Mouse (Mus musculus): ENCODE results near the gene Stk38l. TPM values are rescaled to one million over a fixed set of nuclear protein-coding genes. Genes with fewer than 3 reads are reported as not detected.

Gene Stk38l
- polyA plus RNA-seq, 1 experiment from 2014 or later, result 15.6 TPM

GRCm38 (mm10) chr6:146797446-146797845, 72.7 kb downstream of the Stk38l start:
- Histone ChIP-seq H3K4me2 (ENCODE audit: low read depth, low read length) (no peak overlapping the region), H3K9ac (ENCODE audit: low read length) (no peak overlapping the region), H3K9me3 (ENCODE audit: control insufficient read depth, low read length) (no peaks in the 10 kb centered on the region), H3K27ac (ENCODE audit: low read length) (no peak overlapping the region), H3K27me3 (ENCODE audit: control insufficient read depth, insufficient read depth, low read depth, low read length) (no peaks in the 10 kb centered on the region), H3K4me1 (replicated peaks; ENCODE audit: control insufficient read depth, insufficient read depth, low read length) (peaks cover 2% of the 10 kb centered on the region; the same call in 1 of the 2 replicates), H3K4me3 (ENCODE audit: low read length) (no peak overlapping the region), H3K36me3 (ENCODE audit: control insufficient read depth, insufficient read depth, low read length) (no peaks in the 10 kb centered on the region)
- no peak for ATAC-seq (ENCODE audit: low read depth)
- 54% methylated on average over 5 of the region's 5 CpGs for WGBS

GRCm38 (mm10) chr6:146809991-146810390, 85.2 kb downstream of the Stk38l start:
- Histone ChIP-seq H3K4me2 (ENCODE audit: low read depth, low read length) (no peak overlapping the region), H3K9me3 (ENCODE audit: control insufficient read depth, low read length) (no peaks in the 10 kb centered on the region), H3K27ac (ENCODE audit: low read length) (no peak overlapping the region), H3K36me3 (ENCODE audit: control insufficient read depth, insufficient read depth, low read length) (no peaks in the 10 kb centered on the region), H3K9ac (ENCODE audit: low read length) (no peak overlapping the region), H3K4me1 (replicated peaks; ENCODE audit: control insufficient read depth, insufficient read depth, low read length) (no peaks in the 10 kb centered on the region), H3K27me3 (ENCODE audit: control insufficient read depth, insufficient read depth, low read depth, low read length) (no peaks in the 10 kb centered on the region), H3K4me3 (ENCODE audit: low read length) (no peak overlapping the region)
- 82% methylated on average over 6 of the region's 6 CpGs for WGBS
- no peak for ATAC-seq (ENCODE audit: low read depth)

- Histone ChIP-seq H3K4me3 (ENCODE audit: low read length) (no peak overlapping the region), H3K27ac (ENCODE audit: low read length) (no peak overlapping the region), H3K9ac (ENCODE audit: low read length) (no peak overlapping the region), H3K4me1 (replicated peaks; ENCODE audit: control insufficient read depth, insufficient read depth, low read length) (no peaks in the 10 kb centered on the region), H3K4me2 (ENCODE audit: low read depth, low read length) (no peak overlapping the region), H3K36me3 (ENCODE audit: control insufficient read depth, insufficient read depth, low read length) (no peaks in the 10 kb centered on the region), H3K9me3 (ENCODE audit: control insufficient read depth, low read length) (no peaks in the 10 kb centered on the region), H3K27me3 (ENCODE audit: control insufficient read depth, insufficient read depth, low read depth, low read length) (no peaks in the 10 kb centered on the region)
- ATAC-seq (ENCODE audit: low read depth), result no peak
- 82% methylated on average over 5 of the region's 5 CpGs for WGBS
Measured at GRCm38 (mm10) chr6:146813007-146813406, 88.2 kb downstream of the Stk38l start.

GRCm38 (mm10) chr6:146820177-146820965, 95.6 kb downstream of the Stk38l start:
- 87% methylated on average over 29 of the region's 29 CpGs for WGBS
- H3K4me2 ChIP-seq (ENCODE audit: low read depth, low read length), result no peak overlapping the region
- H3K27ac ChIP-seq (ENCODE audit: low read length), result no peak overlapping the region
- H3K4me1 ChIP-seq (replicated peaks; ENCODE audit: control insufficient read depth, insufficient read depth, low read length), result no peaks in the 10 kb centered on the region; the same call in 1 of the 2 replicates
- H3K9ac ChIP-seq (ENCODE audit: low read length), result no peak overlapping the region
- no peaks in the 10 kb centered on the region for H3K9me3 ChIP-seq (ENCODE audit: control insufficient read depth, low read length)
- no peaks in the 10 kb centered on the region for H3K36me3 ChIP-seq (ENCODE audit: control insufficient read depth, insufficient read depth, low read length)
- H3K27me3 ChIP-seq (ENCODE audit: control insufficient read depth, insufficient read depth, low read depth, low read length), result no peaks in the 10 kb centered on the region
- ATAC-seq (ENCODE audit: low read depth), result no peak
- no peak overlapping the region for H3K4me3 ChIP-seq (ENCODE audit: low read length)

GRCm38 (mm10) chr6:146821958-146822357, 97.2 kb downstream of the Stk38l start:
- Histone ChIP-seq H3K27ac (ENCODE audit: low read length) (no peak overlapping the region), H3K9ac (ENCODE audit: low read length) (no peak overlapping the region), H3K4me2 (ENCODE audit: low read depth, low read length) (peak overlapping the region; percentile 22), H3K4me3 (ENCODE audit: low read length) (no peak overlapping the region), H3K36me3 (ENCODE audit: control insufficient read depth, insufficient read depth, low read length) (no peaks in the 10 kb centered on the region), H3K27me3 (ENCODE audit: control insufficient read depth, insufficient read depth, low read depth, low read length) (no peaks in the 10 kb centered on the region), H3K9me3 (ENCODE audit: control insufficient read depth, low read length) (no peaks in the 10 kb centered on the region), H3K4me1 (replicated peaks; ENCODE audit: control insufficient read depth, insufficient read depth, low read length) (no peaks in the 10 kb centered on the region; the same call in 1 of the 2 replicates)
- ATAC-seq (ENCODE audit: low read depth), result peak; percentile 61; the same call in 1 of the 2 replicates
- WGBS, result 54% methylated on average over 13 of the region's 13 CpGs

GRCm38 (mm10) chr6:146824727-146825486, 100.1 kb downstream of the Stk38l start:
- H3K27ac ChIP-seq (ENCODE audit: low read length), result no peak overlapping the region
- H3K9me3 ChIP-seq (ENCODE audit: control insufficient read depth, low read length), result no peaks in the 10 kb centered on the region
- no peak overlapping the region for H3K9ac ChIP-seq (ENCODE audit: low read length)
- ATAC-seq (ENCODE audit: low read depth), result no peak
- H3K4me3 ChIP-seq (ENCODE audit: low read length), result no peak overlapping the region
- no peaks in the 10 kb centered on the region; the same call in 1 of the 2 replicates for H3K4me1 ChIP-seq (replicated peaks; ENCODE audit: control insufficient read depth, insufficient read depth, low read length)
- H3K4me2 ChIP-seq (ENCODE audit: low read depth, low read length), result no peak overlapping the region
- no peaks in the 10 kb centered on the region for H3K27me3 ChIP-seq (ENCODE audit: control insufficient read depth, insufficient read depth, low read depth, low read length)
- WGBS, result 32% methylated on average over 16 of the region's 16 CpGs
- no peaks in the 10 kb centered on the region for H3K36me3 ChIP-seq (ENCODE audit: control insufficient read depth, insufficient read depth, low read length)

- H3K9ac ChIP-seq (ENCODE audit: low read length), result no peak overlapping the region
- H3K27me3 ChIP-seq (ENCODE audit: control insufficient read depth, insufficient read depth, low read depth, low read length), result no peaks in the 10 kb centered on the region
- no peak overlapping the region for H3K4me2 ChIP-seq (ENCODE audit: low read depth, low read length)
- 81% methylated on average over 1 of the region's 1 CpGs for WGBS
- no peak overlapping the region for H3K4me3 ChIP-seq (ENCODE audit: low read length)
- H3K36me3 ChIP-seq (ENCODE audit: control insufficient read depth, insufficient read depth, low read length), result no peaks in the 10 kb centered on the region
- no peaks in the 10 kb centered on the region for H3K9me3 ChIP-seq (ENCODE audit: control insufficient read depth, low read length)
- no peak for ATAC-seq (ENCODE audit: low read depth)
- H3K27ac ChIP-seq (ENCODE audit: low read length), result no peak overlapping the region
- H3K4me1 ChIP-seq (replicated peaks; ENCODE audit: control insufficient read depth, insufficient read depth, low read length), result no peaks in the 10 kb centered on the region; the same call in 1 of the 2 replicates
Measured at GRCm38 (mm10) chr6:146825487-146825773, 100.6 kb downstream of the Stk38l start.

Other genes starting within 250 kb of the Stk38l start
- gene Itpr2, start 222.8 kb upstream of the Stk38l start, polyA plus RNA-seq (2015; fragmentation: Nextera tagmentation; extraction: Ambion mirVana), result 14.4 and 16.2 TPM in 2 replicates
- gene Fgfr1op2, start 147.8 kb upstream of the Stk38l start, polyA plus RNA-seq (2015; fragmentation: Nextera tagmentation; extraction: Ambion mirVana), result 102 and 109 TPM in 2 replicates
- 69.9 and 71.2 TPM in 2 replicates for gene Ints13, start 147.2 kb upstream of the Stk38l start, polyA plus RNA-seq (2015; fragmentation: Nextera tagmentation; extraction: Ambion mirVana)
- 146 and 159 TPM in 2 replicates for gene Med21, start 82.4 kb upstream of the Stk38l start, polyA plus RNA-seq (2015; fragmentation: Nextera tagmentation; extraction: Ambion mirVana)
- gene Tm7sf3, start 82.2 kb upstream of the Stk38l start, polyA plus RNA-seq (2015; fragmentation: Nextera tagmentation; extraction: Ambion mirVana), result 27.0 and 29.9 TPM in 2 replicates
- gene Arntl2, start 71.1 kb downstream of the Stk38l start, polyA plus RNA-seq (2015; fragmentation: Nextera tagmentation; extraction: Ambion mirVana), result 3.9 and 4.4 TPM in 2 replicates
- not detected in 2 replicates for gene Smco2, start 125.1 kb downstream of the Stk38l start, polyA plus RNA-seq (2015; fragmentation: Nextera tagmentation; extraction: Ambion mirVana)
- 46.8 and 50.5 TPM in 2 replicates for gene Ppfibp1, start 163.5 kb downstream of the Stk38l start, polyA plus RNA-seq (2015; fragmentation: Nextera tagmentation; extraction: Ambion mirVana)
- 0.14 and 0.20 TPM in 2 replicates for gene 1700034J05Rik, start 229.4 kb downstream of the Stk38l start, polyA plus RNA-seq (2015; fragmentation: Nextera tagmentation; extraction: Ambion mirVana)

All from lung, embryonic 16.5 days (tissue).